Mouse (Mus musculus) 416B (cell line): Measurements from ENCODE around the gene Itga5.

Source experiments
- DNase-seq: peaks from one replicate; pipeline ENCODE4 v3.0.0; 2011; ENCODE audit warnings: low read depth

The Itga5 gene

DNA sequence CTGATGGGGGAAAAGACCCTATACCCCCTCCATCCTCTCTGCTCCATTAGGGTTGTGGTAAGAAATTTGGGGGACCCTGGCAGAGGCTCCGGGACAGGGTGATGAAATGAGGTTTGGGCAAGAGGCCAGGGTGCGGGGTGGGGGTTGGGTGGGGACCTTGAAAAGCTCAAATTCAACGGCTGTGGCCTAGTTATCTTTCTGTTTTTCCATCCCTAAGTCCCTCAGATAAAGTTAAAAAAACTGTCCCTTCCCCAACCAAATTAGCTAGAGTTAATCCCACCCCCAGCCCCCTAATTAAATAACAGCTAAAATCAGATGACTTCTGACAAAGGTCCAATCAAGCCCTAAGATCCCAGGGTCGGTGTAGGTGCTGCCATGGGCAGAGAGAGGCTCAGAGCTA lies 1.8 kb downstream of the Itga5 start:
- DNase-seq, result peak; percentile 54

DNA sequence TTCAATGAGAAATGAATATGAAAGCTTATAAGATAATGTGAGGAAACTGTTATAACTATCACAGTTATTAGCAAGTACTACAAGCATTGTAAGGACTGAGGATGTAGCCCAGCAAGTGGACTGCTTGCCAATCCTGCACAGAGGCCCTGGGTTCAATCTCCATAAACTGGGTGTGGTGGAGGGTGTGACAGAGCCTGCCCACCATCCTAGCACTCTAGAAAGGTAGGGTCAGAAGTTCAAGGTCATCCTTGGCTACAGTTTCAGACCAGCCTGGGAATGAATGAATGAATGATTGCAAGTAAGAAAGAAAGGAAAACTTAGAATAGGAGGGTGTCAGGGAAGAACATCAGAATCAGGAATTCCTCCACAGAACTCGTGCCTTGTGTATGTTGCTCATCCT lies 2.8 kb downstream of the Itga5 start:
- no peak for DNase-seq

- DNase-seq, result no peak
Observed at GRCm38 (mm10) chr15:103362950-103363349, 3.6 kb downstream of the Itga5 start.

GRCm38 (mm10) chr15:103362333-103362732 lies 4.2 kb downstream of the Itga5 start:
- peak; percentile 34 for DNase-seq

- peak; percentile 83 for DNase-seq
Observed at GRCm38 (mm10) chr15:103361269-103361668, 5.3 kb downstream of the Itga5 start.

DNA sequence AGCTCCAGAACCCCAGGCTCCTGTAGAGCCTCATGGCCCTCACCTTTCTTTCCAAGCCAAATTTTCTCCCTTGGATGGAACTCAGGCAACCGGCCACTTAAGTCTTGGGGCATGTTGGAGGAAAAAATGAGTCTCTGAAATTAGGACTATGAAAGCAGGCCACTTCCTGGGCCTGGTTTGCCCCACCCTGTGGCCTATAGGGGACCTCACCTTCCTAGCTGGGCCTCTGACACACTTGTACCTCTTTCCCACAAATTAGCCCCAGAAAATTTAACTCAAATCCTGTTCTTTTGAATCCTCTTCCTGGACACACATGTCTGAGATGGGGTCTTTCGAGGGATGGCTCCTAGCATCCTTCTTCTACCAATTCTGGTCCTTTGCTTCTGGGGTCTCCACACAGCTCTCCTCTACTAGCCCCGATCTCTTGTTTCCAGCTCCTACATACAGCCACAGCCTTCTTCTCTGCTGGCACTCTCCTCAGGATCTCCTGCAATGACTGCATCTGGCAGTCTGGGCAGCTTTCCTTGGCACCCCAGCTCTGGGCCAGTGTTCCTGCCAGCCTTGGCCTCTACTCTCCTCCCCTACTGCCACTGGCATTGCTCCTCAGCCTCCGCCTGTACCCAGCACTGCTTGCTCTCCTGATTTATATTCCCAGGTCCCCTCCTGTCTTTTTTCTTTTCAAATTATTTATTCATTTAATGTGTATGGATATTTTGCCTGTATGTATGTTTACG lies 6.5 kb downstream of the Itga5 start:
- peak; percentile 26 for DNase-seq

- no peak for DNase-seq
Observed at GRCm38 (mm10) chr15:103359122-103359510, 7.4 kb downstream of the Itga5 start.

GRCm38 (mm10) chr15:103358278-103359121 lies 8.1 kb downstream of the Itga5 start:
- DNase-seq, result peak; percentile 93

DNA sequence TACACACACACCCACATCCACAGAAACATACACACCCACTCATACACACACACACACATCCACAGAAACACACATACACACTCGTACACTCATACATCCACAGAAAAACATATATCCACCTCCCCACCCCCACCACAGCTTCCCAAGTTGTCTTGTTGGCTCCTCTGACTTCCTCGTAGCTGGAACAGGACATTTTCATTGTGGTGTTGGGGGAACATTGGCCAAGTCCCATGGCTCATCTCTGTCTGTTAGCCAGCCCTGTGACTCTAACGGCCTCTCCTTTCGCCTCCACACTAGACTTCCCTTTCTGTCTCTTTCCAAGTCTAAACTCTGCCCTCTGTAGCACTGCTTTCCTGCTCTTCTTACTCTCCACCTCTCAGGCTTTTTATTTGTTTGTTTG lies 8.7 kb downstream of the Itga5 start:
- no peak for DNase-seq

GRCm38 (mm10) chr15:103356130-103356529 lies 10.4 kb downstream of the Itga5 start:
- no peak for DNase-seq

GRCm38 (mm10) chr15:103355420-103355819 lies 11.1 kb downstream of the Itga5 start:
- DNase-seq, result no peak

DNA sequence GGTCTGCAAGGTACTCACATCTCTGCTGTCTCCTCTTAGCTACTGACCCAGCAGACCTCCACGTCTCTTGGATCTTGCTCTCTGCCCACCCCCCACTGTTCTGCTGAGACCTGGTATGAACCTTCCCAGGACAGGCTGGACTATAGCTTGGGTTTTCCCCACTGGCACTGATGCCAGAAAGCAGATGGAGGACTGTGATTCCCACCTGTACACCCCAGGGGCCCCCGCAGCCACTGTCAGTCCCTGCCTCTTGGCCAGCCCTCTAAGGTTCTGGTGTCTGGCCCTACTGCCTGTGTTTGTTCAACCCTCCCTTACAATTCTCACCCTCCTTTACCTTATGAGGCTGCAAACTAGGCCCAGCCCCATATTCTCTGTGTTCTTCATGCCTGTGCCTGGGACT lies 11.9 kb downstream of the Itga5 start:
- no peak for DNase-seq

- no peak for DNase-seq
Observed at GRCm38 (mm10) chr15:103353511-103354256, 12.9 kb downstream of the Itga5 start.

GRCm38 (mm10) chr15:103352856-103353255 lies 13.7 kb downstream of the Itga5 start:
- DNase-seq, result peak; percentile 69

GRCm38 (mm10) chr15:103347275-103347684 lies 19.3 kb downstream of the Itga5 start:
- DNase-seq, result peak; percentile 91

- DNase-seq, result no peak
Observed at GRCm38 (mm10) chr15:103345789-103346188, 20.8 kb downstream of the Itga5 start.

- no peak for DNase-seq
Observed at GRCm38 (mm10) chr15:103343556-103343955, 23.0 kb downstream of the Itga5 start.

DNA sequence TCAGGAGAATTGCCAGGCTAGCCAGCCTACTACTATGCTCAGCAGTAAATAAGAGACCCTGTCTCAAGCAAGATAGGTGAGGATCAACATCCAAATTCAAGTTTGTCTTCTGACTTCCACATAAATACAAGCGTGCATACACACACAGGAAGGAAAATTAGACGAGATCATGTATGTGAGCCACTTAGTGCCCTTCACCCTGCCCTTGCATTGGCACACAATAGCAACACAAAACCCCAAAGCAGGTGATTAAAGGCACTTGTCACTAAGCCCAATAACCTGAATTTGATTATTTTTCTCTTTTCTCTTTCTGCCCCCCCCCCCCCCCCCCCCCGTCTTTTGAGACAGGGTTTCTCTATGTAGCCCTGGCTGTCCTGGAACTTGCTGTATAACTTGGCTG lies 23.6 kb downstream of the Itga5 start:
- DNase-seq, result no peak

GRCm38 (mm10) chr15:103342415-103342814 lies 24.1 kb downstream of the Itga5 start:
- peak; percentile 91 for DNase-seq

DNA sequence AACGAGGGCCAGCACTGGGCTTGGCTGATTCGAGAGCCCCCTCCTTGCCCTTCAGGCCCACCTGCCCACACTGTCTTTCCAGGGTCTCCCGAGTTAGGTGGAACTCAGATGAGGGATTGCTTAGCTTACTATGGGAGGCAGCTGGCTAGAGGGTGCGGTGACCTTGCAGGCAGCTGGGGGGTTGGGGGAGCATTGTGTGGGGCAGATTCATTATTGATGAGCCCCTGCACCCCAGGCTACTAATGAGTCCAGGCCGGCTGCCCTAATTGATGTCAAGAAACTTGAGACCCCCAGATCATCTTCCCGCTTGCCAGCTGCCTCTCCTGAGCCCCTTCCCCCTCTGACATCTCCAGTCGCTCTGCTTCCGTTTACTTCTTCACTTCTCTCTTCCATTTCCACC lies 25.0 kb downstream of the Itga5 start:
- DNase-seq, result no peak

DNA sequence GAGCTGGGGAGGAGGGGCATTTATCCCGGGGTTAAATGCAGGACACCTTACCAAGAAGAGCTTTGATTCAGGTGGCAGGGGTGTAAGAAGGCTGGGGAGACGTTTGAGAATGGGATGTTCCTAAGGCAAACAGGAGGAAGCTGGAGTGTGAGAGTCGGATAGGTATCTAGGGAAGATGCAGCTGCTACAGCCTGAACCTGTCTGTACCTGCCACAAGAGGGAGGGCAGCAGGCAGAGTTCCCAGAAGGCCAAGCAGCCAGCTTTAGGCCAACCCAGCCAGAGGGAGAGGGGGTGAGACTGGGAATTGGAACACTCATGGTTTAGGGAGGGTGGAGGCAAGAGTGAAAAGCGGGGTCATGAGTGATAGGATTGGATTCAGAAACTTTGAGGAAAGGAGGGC lies 25.8 kb downstream of the Itga5 start:
- no peak for DNase-seq

- peak; percentile 58 for DNase-seq
Observed at GRCm38 (mm10) chr15:103339961-103340337, 26.6 kb downstream of the Itga5 start, which contains the start of gene Zfp385a. Gene Zfp385a, minus strand, starts transcription at chr15:103340093.
